Mouse (Mus musculus) neural tube, embryonic 15.5 days (tissue): ENCODE measurements at regions not wholly inside any gene's neighbourhood (a gene's known extent, or its start where the extent isn't known, plus 50 kb on each side); places are given as distances from the start of the nearest gene placed in this dataset.

Experiments used
- ATAC-seq: fragments of 200-750 bp; cut with Nextera tagmentation; 2 replicates; pipeline ENCODE4 v1.8.0; 2017; ENCODE audit warnings: mild to moderate bottlenecking, moderate TSS enrichment, moderate library complexity; ENCODE audit not compliant: low FRiP score
- H3K27ac ChIP-seq: fragments of 300-500 bp; sonication (generic); replicated peaks from 2 replicates; pipeline ENCODE4 v1.5.1; 2015; ENCODE audit warnings: mild to moderate bottlenecking, inconsistent platforms
- H3K27me3 ChIP-seq: fragments of 300-500 bp; sonication (generic); replicated peaks from 2 replicates; pipeline ENCODE4 v1.6.1; 2015; ENCODE audit warnings: inconsistent platforms
- H3K36me3 ChIP-seq: fragments of 300-500 bp; sonication (generic); 2 replicates; pipeline ENCODE4 v1.6.1; 2015; ENCODE audit warnings: inconsistent platforms
- H3K4me1 ChIP-seq: fragments of 300-500 bp; sonication (generic); 2 replicates; pipeline ENCODE4 v1.6.1; 2015; ENCODE audit warnings: inconsistent platforms
- H3K4me2 ChIP-seq: fragments of 300-500 bp; sonication (generic); 2 replicates; pipeline ENCODE4 v1.6.1; 2015; ENCODE audit warnings: inconsistent platforms, mild to moderate bottlenecking, moderate library complexity
- H3K4me3 ChIP-seq: fragments of 300-500 bp; sonication (generic); replicated peaks from 2 replicates; pipeline ENCODE4 v1.5.1; 2015; ENCODE audit warnings: mild to moderate bottlenecking, inconsistent platforms
- H3K9ac ChIP-seq: fragments of 300-500 bp; sonication (generic); replicated peaks from 2 replicates; pipeline ENCODE4 v1.6.1; 2015; ENCODE audit warnings: mild to moderate bottlenecking, inconsistent platforms
- H3K9me3 ChIP-seq: fragments of 300-500 bp; sonication (generic); replicated peaks from 2 replicates; pipeline ENCODE4 v1.6.1; 2016; ENCODE audit warnings: inconsistent platforms
- WGBS: fragments of 180-500 bp; shearing (Covaris S2); methylation state at CpG from one replicate; pipeline ENCODE4 v1.1.7; 2015; ENCODE audit warnings: mixed read lengths; 5-methylcytosine and 5-hydroxymethylcytosine counted together

DNA sequence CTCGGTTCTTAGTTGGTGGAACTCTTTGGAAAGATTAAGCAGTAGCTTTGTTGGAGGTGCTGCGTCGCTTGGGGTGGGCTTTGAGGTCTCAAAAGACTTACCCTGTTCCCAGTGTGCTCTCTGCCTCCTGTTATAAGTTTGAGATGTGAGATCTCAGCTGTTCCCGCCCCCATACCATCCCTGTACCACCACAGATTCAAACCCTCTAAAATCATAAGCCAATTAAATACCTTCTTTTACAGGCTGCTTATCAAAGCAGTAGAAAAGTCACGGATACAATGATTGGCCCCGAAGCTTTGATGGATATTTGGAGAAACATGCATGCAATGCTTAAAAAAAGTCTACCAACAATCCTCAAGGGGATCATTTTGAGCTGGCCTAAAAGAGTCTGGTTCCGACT lies 152.6 kb downstream of the Enc1 start:
- no peaks in the 10 kb centered on the region for H3K27me3 ChIP-seq
- no peak overlapping the region for H3K9ac ChIP-seq
- no peak overlapping the region for H3K4me3 ChIP-seq
- WGBS: 95% methylated on average over 7 of the region's 7 CpGs
- ATAC-seq: no peak
- H3K4me2 ChIP-seq: no peak overlapping the region
- no peaks in the 10 kb centered on the region for H3K36me3 ChIP-seq
- no peak overlapping the region for H3K27ac ChIP-seq
- H3K4me1 ChIP-seq: peaks cover 6% of the 10 kb centered on the region
- H3K9me3 ChIP-seq: no peaks in the 10 kb centered on the region

DNA sequence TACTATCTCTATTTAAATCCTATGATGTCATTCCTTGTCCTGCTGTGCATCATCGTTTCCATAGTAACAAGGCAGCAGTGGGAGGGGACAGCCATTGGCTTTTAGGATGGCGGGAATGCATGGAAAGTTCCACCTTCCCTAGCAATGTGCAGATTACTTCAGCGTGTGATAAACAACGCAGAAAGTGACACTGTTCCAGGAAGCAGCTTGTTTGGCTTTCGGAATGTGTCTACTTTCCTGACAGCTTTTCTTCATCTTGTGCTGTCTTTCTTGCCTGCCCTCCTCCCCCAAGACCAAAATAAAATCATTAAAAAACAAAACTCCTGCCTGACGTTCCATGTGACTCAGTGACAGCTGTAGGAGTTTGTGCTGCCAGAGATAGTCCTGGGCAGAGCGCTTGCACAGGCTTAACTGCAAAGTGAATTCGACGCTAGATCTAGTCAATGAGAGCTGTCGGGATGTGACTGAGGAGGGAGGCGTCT lies 149.6 kb downstream of the Enc1 start:
- H3K4me1 ChIP-seq: peaks cover 6% of the 10 kb centered on the region
- H3K9me3 ChIP-seq: no peaks in the 10 kb centered on the region
- H3K36me3 ChIP-seq: no peaks in the 10 kb centered on the region
- peak overlapping the region; percentile 9 for H3K4me3 ChIP-seq
- peak overlapping the region; percentile 49 for H3K4me2 ChIP-seq
- H3K27me3 ChIP-seq: no peaks in the 10 kb centered on the region
- no peak overlapping the region; the same call in 1 of the 2 replicates for H3K9ac ChIP-seq
- ATAC-seq: peak; percentile 75
- H3K27ac ChIP-seq: no peak overlapping the region; the same call in 1 of the 2 replicates
- WGBS: 15% methylated on average over 11 of the region's 11 CpGs

DNA sequence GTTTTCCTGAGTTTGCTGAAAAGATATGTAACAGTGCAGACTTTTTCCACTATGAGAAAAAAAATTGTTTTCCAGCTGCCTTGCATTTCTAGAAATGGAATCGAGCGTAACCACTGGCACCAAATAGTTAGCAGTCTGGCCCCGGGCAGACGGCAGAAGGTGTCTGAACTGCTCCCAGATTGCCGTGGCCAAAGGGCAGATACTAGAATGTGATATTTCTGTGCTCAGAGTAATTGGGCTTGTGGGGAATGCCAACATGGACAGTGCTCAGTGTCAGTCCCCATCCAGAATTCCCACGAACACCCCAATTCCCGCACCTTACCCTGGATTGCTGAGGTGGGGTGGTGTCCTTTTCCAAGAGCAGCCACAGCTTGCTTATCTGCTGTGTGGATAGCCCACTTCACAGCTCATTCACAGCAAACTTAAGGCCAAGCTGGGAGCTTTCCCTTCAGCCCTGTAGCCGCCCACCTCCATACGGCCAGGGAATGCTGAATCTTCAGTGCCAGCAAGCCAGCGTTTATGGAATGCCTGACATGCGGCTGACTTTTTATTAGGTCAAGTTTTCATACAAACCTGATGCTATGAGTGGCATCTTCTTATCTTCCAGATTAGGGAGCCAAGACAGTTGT lies 148.1 kb downstream of the Enc1 start:
- Histone ChIP-seq H3K36me3 (no peaks in the 10 kb centered on the region), H3K9ac (no peak overlapping the region), H3K4me2 (no peak overlapping the region), H3K27me3 (no peaks in the 10 kb centered on the region), H3K27ac (no peak overlapping the region), H3K9me3 (no peaks in the 10 kb centered on the region), H3K4me1 (peaks cover 6% of the 10 kb centered on the region), H3K4me3 (no peak overlapping the region)
- ATAC-seq: no peak
- 76% methylated on average over 11 of the region's 11 CpGs for WGBS

DNA sequence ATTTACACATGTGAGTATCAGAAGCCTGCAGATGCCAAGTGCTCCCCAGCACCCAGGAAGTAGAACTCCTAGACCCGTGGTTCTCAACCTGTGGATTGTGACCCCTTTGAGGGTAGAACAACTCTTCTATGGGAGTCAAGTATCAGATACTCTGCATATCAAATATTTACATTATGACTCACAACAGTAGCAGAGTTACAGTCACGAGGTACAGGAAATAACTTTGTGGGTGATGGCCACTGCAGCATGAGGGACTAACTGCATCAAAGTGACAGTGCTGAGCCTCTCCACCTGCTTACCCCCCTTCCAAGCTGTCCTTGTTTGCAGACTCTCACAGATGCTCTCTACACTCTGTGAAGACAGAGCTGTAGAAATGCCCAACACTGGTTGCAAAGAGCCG lies 145.6 kb downstream of the Enc1 start:
- no peak overlapping the region for H3K9ac ChIP-seq

DNA sequence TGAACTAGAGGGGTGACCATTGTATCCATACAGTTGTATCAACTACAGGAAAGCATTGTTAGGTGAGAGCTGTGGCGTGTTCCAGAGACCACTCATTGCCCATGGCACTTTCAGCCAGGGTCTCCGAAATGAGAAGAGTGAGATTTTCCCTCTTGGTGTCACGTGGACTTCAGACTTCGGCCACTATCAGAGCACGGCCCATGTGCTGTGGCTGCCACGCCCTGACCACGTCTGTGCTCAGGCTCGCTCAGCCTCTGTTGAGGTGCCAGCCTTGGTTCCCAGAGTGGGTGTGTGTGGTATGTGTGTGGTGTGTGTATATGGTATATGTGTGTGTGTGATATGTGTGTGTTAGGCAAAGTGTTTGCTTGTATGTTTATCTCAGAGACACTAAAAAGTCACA lies 144.6 kb downstream of the Enc1 start:
- 93% methylated on average over 8 of the region's 8 CpGs for WGBS
- ATAC-seq: no peak

More for the DNA sequence above, 145.6 kb downstream of the Enc1 start:
- whole genome bisulfite sequencing: 75% methylated on average over 3 of the region's 3 CpGs
- peaks cover 6% of the 10 kb centered on the region for H3K4me1 ChIP-seq
- no peaks in the 10 kb centered on the region for H3K27me3 ChIP-seq
- no peak overlapping the region for H3K4me3 ChIP-seq
- no peak for ATAC-seq
- no peak overlapping the region for H3K27ac ChIP-seq
- H3K36me3 ChIP-seq: no peaks in the 10 kb centered on the region
- no peak overlapping the region for H3K4me2 ChIP-seq
- no peaks in the 10 kb centered on the region for H3K9me3 ChIP-seq

DNA sequence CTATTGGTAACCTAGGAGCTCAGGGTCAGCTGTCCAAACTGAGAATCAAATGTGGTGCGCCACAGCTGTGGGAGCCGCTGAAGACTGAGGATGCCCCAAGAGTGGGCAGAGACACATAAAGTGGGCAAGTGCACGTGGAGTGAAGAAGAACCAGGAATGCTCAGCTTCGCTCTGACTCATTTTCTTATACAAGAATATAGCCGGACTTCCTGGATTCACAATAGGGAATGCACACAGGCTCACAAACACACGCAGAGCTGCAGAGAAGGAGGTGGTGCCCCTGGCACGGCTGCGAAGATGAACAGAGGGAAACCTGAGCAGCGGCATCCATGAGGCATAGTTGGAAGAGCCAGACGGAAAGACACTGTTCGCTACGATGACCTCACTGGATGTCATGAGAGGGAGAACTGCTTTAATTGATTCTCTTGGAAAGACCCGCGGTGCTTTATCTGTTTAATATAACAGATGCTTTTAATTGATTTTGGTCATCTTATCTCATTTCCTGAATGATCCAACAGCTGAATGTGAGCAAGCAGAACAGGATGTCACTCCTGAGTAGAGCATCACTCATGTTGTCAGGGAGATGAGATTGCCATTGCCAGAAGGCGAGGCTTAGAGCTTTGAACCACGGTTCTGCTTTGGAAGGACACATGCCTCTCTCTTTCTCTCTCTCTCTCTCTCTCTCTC lies 143.3 kb downstream of the Enc1 start:
- Histone ChIP-seq H3K27ac (no peak overlapping the region), H3K27me3 (no peaks in the 10 kb centered on the region), H3K36me3 (no peaks in the 10 kb centered on the region), H3K9me3 (no peaks in the 10 kb centered on the region), H3K4me2 (no peak overlapping the region), H3K9ac (no peak overlapping the region), H3K4me1 (no peaks in the 10 kb centered on the region), H3K4me3 (no peak overlapping the region)
- no peak for ATAC-seq
- WGBS: 68% methylated on average over 16 of the region's 16 CpGs

More for the DNA sequence above, 144.6 kb downstream of the Enc1 start:
- H3K4me1 ChIP-seq: peaks cover 3% of the 10 kb centered on the region
- H3K27me3 ChIP-seq: no peaks in the 10 kb centered on the region
- no peak overlapping the region for H3K9ac ChIP-seq
- H3K4me2 ChIP-seq: no peak overlapping the region
- no peaks in the 10 kb centered on the region for H3K9me3 ChIP-seq
- H3K27ac ChIP-seq: no peak overlapping the region
- H3K36me3 ChIP-seq: no peaks in the 10 kb centered on the region
- H3K4me3 ChIP-seq: no peak overlapping the region

DNA sequence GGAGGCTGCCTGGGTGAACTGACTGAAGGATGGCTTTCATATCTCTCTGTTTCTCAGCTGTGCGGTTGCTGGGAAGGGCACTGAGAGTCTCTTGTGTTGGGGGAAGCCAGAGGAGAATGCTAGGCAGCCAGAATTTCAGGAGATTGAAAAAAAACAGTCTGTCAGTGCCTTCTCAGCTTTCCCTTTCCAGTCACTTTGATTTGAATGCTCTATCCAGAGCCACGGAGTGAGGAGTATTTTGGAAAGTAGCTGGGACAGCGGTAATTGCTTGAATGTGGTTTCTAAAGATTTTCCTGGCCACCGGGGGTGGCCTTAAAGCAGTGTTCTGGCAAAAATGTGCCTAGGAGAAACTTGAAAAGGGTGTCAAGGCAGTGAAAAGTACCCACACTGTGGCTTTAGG lies 142.4 kb downstream of the Enc1 start:
- H3K27ac ChIP-seq: no peak overlapping the region
- no peaks in the 10 kb centered on the region for H3K36me3 ChIP-seq
- ATAC-seq: no peak
- H3K27me3 ChIP-seq: no peaks in the 10 kb centered on the region
- WGBS: 63% methylated on average over 4 of the region's 4 CpGs
- H3K9me3 ChIP-seq: no peaks in the 10 kb centered on the region
- H3K4me3 ChIP-seq: no peak overlapping the region
- H3K9ac ChIP-seq: no peak overlapping the region
- no peak overlapping the region for H3K4me2 ChIP-seq
- no peaks in the 10 kb centered on the region for H3K4me1 ChIP-seq

DNA sequence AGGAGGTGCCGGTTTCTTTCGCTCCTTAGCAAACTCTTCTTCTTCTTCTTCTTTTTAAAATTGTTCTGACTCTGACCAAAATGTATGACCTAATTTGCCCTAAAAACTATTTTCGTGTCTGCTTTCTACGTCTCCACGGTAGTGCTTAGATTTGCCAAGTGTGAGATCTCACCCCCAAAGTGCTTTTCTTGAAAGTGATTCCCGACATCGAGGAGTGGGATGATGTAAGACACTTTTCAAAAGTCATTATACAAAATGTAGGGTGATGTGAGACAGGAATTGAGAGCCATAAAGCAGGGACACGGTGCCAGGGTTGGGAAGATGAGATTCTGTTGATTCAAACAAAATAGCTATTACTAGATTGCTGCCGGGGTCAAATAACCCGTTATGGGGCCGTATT lies 139.5 kb downstream of the Enc1 start:
- WGBS: 76% methylated on average over 11 of the region's 11 CpGs
- Histone ChIP-seq H3K4me3 (no peak overlapping the region), H3K27ac (no peak overlapping the region), H3K9me3 (no peaks in the 10 kb centered on the region), H3K36me3 (no peaks in the 10 kb centered on the region), H3K9ac (no peak overlapping the region), H3K4me1 (peaks cover 11% of the 10 kb centered on the region), H3K27me3 (no peaks in the 10 kb centered on the region), H3K4me2 (no peak overlapping the region)
- ATAC-seq: no peak

DNA sequence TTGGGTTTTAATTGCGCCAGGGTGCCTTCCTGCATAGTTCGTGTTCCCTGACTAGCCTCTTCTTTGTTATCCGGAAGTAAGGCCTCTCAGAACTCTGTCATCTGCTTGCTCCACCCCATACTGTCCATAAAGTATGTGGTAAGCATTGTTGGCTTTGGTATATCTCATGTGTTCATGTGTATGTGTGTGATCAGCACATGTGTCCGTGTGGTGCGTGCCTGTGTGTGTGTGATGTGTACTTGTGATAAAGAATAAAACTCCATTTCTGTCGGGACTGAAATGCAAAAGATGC lies 135.3 kb downstream of the Enc1 start:
- H3K27ac ChIP-seq: peak overlapping the region; percentile 7; the same call in 1 of the 2 replicates
- 74% methylated on average over 6 of the region's 6 CpGs for WGBS
- no peak overlapping the region for H3K4me3 ChIP-seq
- H3K4me2 ChIP-seq: no peak overlapping the region
- H3K9ac ChIP-seq: no peak overlapping the region
- no peaks in the 10 kb centered on the region for H3K27me3 ChIP-seq
- peaks cover 12% of the 10 kb centered on the region for H3K4me1 ChIP-seq
- H3K9me3 ChIP-seq: no peaks in the 10 kb centered on the region
- ATAC-seq: no peak
- H3K36me3 ChIP-seq: no peaks in the 10 kb centered on the region

DNA sequence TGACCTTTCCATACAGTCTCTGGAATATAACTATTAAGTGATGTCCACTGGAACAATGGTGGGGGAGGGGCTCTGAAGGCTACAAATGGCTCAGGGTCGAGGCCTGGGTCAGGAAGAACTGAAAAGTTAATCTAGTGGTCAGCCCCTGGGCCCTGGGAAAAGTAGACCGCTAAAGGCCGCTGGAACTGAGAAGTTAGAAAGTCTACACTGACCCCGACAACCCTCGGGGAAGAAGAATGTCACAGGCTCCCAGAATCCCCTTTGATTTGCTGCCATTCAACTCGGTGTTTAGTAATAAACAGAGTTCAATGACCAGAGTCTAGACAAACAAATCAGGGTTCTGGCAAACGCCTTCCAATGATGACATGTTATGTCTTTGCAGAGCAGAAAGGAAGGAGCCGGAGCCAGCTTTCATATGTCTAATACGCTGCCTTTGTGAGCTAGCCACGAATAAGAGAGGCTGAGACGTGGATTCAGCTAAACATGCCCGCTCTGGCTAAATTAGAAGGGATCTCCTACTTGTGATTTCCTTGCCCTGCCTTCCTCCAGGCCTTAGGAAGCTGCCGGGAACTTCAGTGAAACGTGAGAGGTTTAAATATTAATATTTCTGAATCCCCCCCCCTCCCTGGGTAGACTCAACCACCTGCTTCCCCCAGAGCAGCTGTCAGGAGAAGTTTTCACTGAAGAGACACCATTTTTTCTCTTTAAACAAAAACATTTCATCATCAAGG lies 134.8 kb downstream of the Enc1 start:
- 30% methylated on average over 14 of the region's 14 CpGs for WGBS
- Histone ChIP-seq H3K9ac (no peak overlapping the region), H3K27me3 (no peaks in the 10 kb centered on the region), H3K4me1 (peaks cover 12% of the 10 kb centered on the region), H3K36me3 (no peaks in the 10 kb centered on the region), H3K4me2 (no peak overlapping the region), H3K9me3 (no peaks in the 10 kb centered on the region), H3K4me3 (no peak overlapping the region), H3K27ac (0 out of 2 replicates have a peak overlapping the region, but pooled peaks have one; percentile 7)
- no peak for ATAC-seq

DNA sequence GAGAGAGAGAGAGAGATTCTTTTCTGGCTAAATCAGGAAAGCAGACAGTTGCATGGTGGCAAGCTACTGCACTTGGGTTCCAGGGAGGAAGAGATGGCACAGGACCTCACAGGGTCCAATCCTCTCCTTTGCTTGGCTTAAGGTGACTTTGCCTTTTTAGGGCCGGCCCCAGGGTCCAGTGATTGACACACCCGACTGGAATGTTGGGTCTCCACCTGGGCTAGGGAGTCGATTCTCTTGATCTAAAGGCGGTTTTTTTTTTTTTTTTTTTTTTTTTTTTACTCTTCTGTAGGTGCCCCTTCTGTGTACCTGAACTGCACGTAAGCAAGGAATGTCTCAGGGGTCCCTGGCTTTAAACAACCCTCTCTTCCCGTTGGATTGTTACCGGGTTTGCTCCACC lies 131.4 kb downstream of the Enc1 start:
- whole genome bisulfite sequencing: 57% methylated on average over 7 of the region's 7 CpGs
- Histone ChIP-seq H3K27ac (no peak overlapping the region), H3K9ac (no peak overlapping the region), H3K4me2 (no peak overlapping the region), H3K36me3 (no peaks in the 10 kb centered on the region), H3K4me3 (no peak overlapping the region), H3K4me1 (peaks cover 12% of the 10 kb centered on the region), H3K27me3 (no peaks in the 10 kb centered on the region), H3K9me3 (no peaks in the 10 kb centered on the region)
- no peak for ATAC-seq

DNA sequence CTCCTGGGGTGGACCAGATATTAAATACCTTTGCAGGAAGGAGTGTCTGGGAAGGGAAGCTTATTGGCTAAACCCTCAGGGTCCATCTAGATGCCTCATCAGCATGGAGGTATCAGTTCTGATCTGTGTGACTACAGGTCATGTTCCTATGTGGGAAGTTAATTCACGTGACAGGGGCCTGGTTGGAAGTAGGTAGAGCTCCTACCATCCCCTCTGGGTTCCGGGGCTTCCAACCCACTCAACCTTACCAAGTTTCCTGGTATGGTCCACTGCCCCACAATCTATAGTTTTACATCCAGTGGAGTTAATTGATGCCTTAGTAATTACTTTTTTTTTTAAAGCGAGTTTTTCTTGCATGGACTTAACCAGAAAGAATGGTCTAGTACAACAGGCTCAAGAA lies 130.3 kb downstream of the Enc1 start:
- Histone ChIP-seq H3K27ac (no peak overlapping the region), H3K36me3 (no peaks in the 10 kb centered on the region), H3K27me3 (no peaks in the 10 kb centered on the region), H3K4me3 (no peak overlapping the region), H3K9ac (no peak overlapping the region), H3K9me3 (no peaks in the 10 kb centered on the region), H3K4me1 (peaks cover 9% of the 10 kb centered on the region), H3K4me2 (no peak overlapping the region)
- no peak for ATAC-seq
- 85% methylated on average over 3 of the region's 3 CpGs for WGBS
